Mouse (Mus musculus) testis, adult 2 months (tissue): Measurements from ENCODE around the gene Prkce. TPM values are rescaled to one million over a fixed set of nuclear protein-coding genes. Genes with fewer than 3 reads are reported as not detected.

Experiments used
- H3K27ac ChIP-seq: fragments of 200-500 bp; 2 replicates; pipeline ENCODE4 v1.5.1; 2012; ENCODE audit warnings: low read depth, low read length; ENCODE audit not compliant: control insufficient read depth, insufficient read depth
- H3K27me3 ChIP-seq: fragments of 200-500 bp; 2 replicates; pipeline ENCODE4 v1.6.1; 2012; ENCODE audit warnings: mild to moderate bottlenecking, low read length, moderate library complexity; ENCODE audit not compliant: control insufficient read depth, insufficient read depth
- H3K36me3 ChIP-seq: fragments of 200-500 bp; 2 replicates; pipeline ENCODE4 v1.6.1; 2012; ENCODE audit warnings: mild to moderate bottlenecking, low read length; ENCODE audit not compliant: control insufficient read depth, insufficient read depth
- H3K4me1 ChIP-seq: fragments of 200-500 bp; 2 replicates; pipeline ENCODE4 v1.6.1; 2012; ENCODE audit warnings: low read length; ENCODE audit not compliant: control insufficient read depth, insufficient read depth
- H3K4me3 ChIP-seq: fragments of 200-500 bp; 2 replicates; pipeline ENCODE4 v1.5.1; 2012; ENCODE audit warnings: low read depth, mild to moderate bottlenecking, low read length, moderate library complexity, mixed read lengths; ENCODE audit not compliant: control insufficient read depth
- CTCF ChIP-seq: fragments of 200-500 bp; IDR thresholded peaks from 2 replicates; pipeline ENCODE4 v1.5.1; 2012; ENCODE audit warnings: low read depth, mild to moderate bottlenecking, inconsistent platforms, low read length, moderate library complexity; ENCODE audit not compliant: control insufficient read depth, insufficient read depth, insufficient replicate concordance
- POLR2A ChIP-seq: fragments of 200-500 bp; IDR thresholded peaks from 2 replicates; pipeline ENCODE4 v1.6.1; 2012; ENCODE audit warnings: low read depth, mild to moderate bottlenecking, inconsistent platforms, low read length, moderate library complexity; ENCODE audit not compliant: control insufficient read depth
- polyA plus RNA-seq: library from polyadenylated mRNA; depleted of rRNA; stranded (reverse); fragments of >200 nt; gene quantifications from 2 replicates; pipeline ENCODE4 v1.2.3, GENCODE M21; 2012

Gene Prkce
- polyA plus RNA-seq, 1 experiment = 1.2 TPM

GRCm38 (mm10) chr17:86306161-86306560 is 138.6 kb downstream of the Prkce start:
- Histone ChIP-seq H3K36me3 (no peaks in the 10 kb centered on the region), H3K27ac (no peak overlapping the region), H3K4me3 (no peak overlapping the region), H3K4me1 (no peaks in the 10 kb centered on the region; the same call in 1 of the 2 replicates), H3K27me3 (no peaks in the 10 kb centered on the region)
- TF ChIP-seq POLR2A (no peak), CTCF (no peak)

GRCm38 (mm10) chr17:86313413-86314139 is 146.0 kb downstream of the Prkce start:
- Histone ChIP-seq H3K36me3 (no peaks in the 10 kb centered on the region), H3K27me3 (no peaks in the 10 kb centered on the region), H3K4me1 (no peaks in the 10 kb centered on the region; the same call in 1 of the 2 replicates), H3K27ac (no peak overlapping the region), H3K4me3 (no peak overlapping the region)
- TF ChIP-seq CTCF (no peak), POLR2A (no peak)

DNA sequence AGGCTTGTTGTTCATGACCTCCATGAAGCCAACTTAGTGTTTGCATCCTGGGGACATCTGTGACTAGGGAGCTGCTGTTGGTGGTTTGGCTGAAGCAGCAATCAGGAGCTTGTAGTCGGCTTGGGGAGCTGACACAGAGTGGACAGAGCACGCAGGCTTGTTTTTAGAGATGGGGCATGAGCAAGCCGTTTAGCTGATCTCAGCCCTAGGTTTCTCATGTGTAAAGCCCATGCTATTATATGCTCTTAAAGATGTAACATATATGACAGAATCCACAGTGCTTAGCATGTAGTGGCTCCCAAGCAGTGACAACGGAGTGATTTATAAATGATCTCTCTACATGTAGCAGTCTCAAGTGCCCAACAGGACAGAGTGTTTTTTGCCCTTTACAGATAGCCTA is 148.3 kb downstream of the Prkce start:
- TF ChIP-seq CTCF (no peak), POLR2A (no peak)
- H3K36me3 ChIP-seq = no peaks in the 10 kb centered on the region
- H3K4me3 ChIP-seq = no peak overlapping the region
- H3K4me1 ChIP-seq = no peaks in the 10 kb centered on the region; the same call in 1 of the 2 replicates
- H3K27ac ChIP-seq = no peak overlapping the region
- no peaks in the 10 kb centered on the region for H3K27me3 ChIP-seq

DNA sequence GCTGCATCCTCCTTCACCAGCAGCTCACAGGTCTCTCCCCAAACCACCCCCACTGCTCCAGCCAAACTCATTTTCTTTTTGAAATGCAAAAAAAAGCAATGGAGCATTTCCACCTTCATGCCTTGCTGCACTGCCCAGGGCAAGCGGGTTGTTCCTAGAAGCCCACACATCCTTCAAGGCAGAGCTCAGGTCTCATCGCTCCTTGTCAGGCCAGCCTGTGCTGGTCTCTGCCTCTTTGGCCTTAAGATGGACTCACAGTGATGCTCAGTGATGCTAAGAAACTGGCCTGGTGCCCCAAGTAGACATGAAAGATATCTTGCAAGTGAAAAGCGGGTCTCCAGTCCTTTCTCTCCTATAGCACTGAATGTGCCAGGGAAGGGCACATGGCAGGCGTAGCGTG is 149.2 kb downstream of the Prkce start:
- no peaks in the 10 kb centered on the region; the same call in 1 of the 2 replicates for H3K4me1 ChIP-seq
- H3K27me3 ChIP-seq = no peaks in the 10 kb centered on the region
- no peak for TF ChIP-seq CTCF
- TF ChIP-seq POLR2A = no peak
- H3K36me3 ChIP-seq = no peaks in the 10 kb centered on the region
- H3K4me3 ChIP-seq = no peak overlapping the region
- no peak overlapping the region for H3K27ac ChIP-seq

- no peaks in the 10 kb centered on the region for H3K36me3 ChIP-seq
- H3K27me3 ChIP-seq = no peaks in the 10 kb centered on the region
- no peak for TF ChIP-seq CTCF
- no peak for TF ChIP-seq POLR2A
- no peak overlapping the region for H3K27ac ChIP-seq
- no peaks in the 10 kb centered on the region; the same call in 1 of the 2 replicates for H3K4me1 ChIP-seq
- H3K4me3 ChIP-seq = no peak overlapping the region
These were observed 149.6 kb downstream of the Prkce start for GRCm38 (mm10) chr17:86317197-86317596.

DNA sequence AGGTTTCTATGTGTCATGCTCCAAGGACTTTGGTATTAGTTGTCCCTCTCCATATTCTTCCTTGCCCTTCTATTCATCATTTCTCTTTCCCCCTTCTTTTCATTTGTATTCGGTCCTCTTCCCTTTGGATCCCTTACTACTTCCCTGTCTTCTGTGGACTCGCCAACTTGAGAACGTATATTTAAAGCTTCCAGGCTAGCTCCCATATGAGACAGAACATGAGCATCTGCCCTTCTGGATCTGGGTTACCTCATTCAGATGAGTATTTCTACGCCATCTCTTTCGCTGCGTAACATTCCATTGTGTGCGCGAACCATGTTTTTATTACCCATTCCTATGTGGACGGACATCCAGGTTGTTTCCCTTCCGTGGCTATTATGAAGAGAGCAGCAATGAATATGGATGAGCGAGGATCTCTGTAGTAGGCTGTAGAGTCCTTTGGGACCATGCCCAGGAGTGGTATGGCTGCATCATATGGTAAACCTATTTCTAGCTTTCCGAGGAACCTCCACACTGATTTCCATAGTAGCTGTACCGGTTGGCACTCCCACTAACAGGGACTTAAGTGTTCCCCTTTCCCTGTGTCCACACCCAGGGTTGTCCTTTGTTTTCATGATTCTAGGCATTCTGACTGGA is 152.5 kb downstream of the Prkce start:
- H3K4me1 ChIP-seq = no peaks in the 10 kb centered on the region; the same call in 1 of the 2 replicates
- no peak overlapping the region for H3K4me3 ChIP-seq
- no peak overlapping the region for H3K27ac ChIP-seq
- H3K27me3 ChIP-seq = no peaks in the 10 kb centered on the region
- TF ChIP-seq CTCF = no peak
- no peak for TF ChIP-seq POLR2A
- no peaks in the 10 kb centered on the region for H3K36me3 ChIP-seq

GRCm38 (mm10) chr17:86322840-86323239 is 155.3 kb downstream of the Prkce start:
- Histone ChIP-seq H3K36me3 (no peaks in the 10 kb centered on the region), H3K4me1 (no peaks in the 10 kb centered on the region), H3K27ac (no peak overlapping the region), H3K4me3 (no peak overlapping the region), H3K27me3 (no peaks in the 10 kb centered on the region)
- TF ChIP-seq POLR2A = no peak
- TF ChIP-seq CTCF = no peak

DNA sequence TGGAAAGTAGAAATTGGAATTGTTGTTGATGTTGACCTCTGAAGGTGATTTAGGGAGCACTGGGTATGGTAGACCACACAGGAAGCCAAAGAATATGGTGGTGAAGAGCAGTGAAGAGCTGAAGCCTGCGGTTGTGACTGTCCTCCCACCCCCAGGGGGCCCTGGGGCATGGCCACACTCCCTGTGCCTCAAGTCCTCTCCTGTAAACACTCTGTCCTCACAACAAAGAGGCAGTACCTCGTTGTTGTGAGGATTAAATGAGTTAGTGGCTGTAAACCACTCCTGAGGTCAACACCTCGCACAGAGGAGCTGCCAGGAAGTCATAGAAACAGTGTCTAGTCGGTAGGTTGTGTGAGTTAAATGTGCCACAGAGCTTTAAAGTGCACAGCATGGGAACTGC is 155.7 kb downstream of the Prkce start:
- Histone ChIP-seq H3K4me1 (no peaks in the 10 kb centered on the region), H3K4me3 (no peak overlapping the region), H3K27me3 (no peaks in the 10 kb centered on the region), H3K36me3 (no peaks in the 10 kb centered on the region), H3K27ac (no peak overlapping the region)
- TF ChIP-seq POLR2A (no peak), CTCF (no peak)
